Mouse (Mus musculus) lung, embryonic 16.5 days (tissue): ENCODE results near the gene Gm17364. TPM values are rescaled to one million over a fixed set of nuclear protein-coding genes. Genes with fewer than 3 reads are reported as not detected.
A peak's percentile ranks its signal among the peaks of the same experiment; 100 is the strongest.

Source experiments
- ATAC-seq: fragments of 200-750 bp; cut with Nextera tagmentation; 2 replicates; pipeline ENCODE4 v1.8.0; 2017; ENCODE audit warnings: low read depth, mild to moderate bottlenecking, moderate library complexity
- H3K27ac ChIP-seq: fragments of 300-500 bp; sonication (generic); 2 replicates; pipeline ENCODE4 v1.5.1; 2014; ENCODE audit warnings: mild to moderate bottlenecking, control low read depth, low read length
- H3K27me3 ChIP-seq: fragments of 300-500 bp; sonication (generic); 2 replicates; pipeline ENCODE4 v1.6.1; 2014; ENCODE audit warnings: low read depth, low read length, mixed read lengths; ENCODE audit not compliant: control insufficient read depth, insufficient read depth
- H3K36me3 ChIP-seq: fragments of 300-500 bp; sonication (generic); 2 replicates; pipeline ENCODE4 v1.6.1; 2014; ENCODE audit warnings: low read length; ENCODE audit not compliant: control insufficient read depth, insufficient read depth
- H3K4me1 ChIP-seq: fragments of 300-500 bp; sonication (generic); replicated peaks from 2 replicates; pipeline ENCODE4 v1.6.1; 2014; ENCODE audit warnings: low read length, mixed read lengths; ENCODE audit not compliant: control insufficient read depth, insufficient read depth
- H3K4me2 ChIP-seq: fragments of 300-500 bp; sonication (generic); 2 replicates; pipeline ENCODE4 v1.6.1; 2014; ENCODE audit warnings: low read depth, low read length, control low read depth
- H3K4me3 ChIP-seq: fragments of 300-500 bp; sonication (generic); 2 replicates; pipeline ENCODE4 v1.5.1; 2014; ENCODE audit warnings: mild to moderate bottlenecking, low read length, control low read depth
- H3K9ac ChIP-seq: fragments of 300-500 bp; sonication (generic); 2 replicates; pipeline ENCODE4 v1.6.1; 2014; ENCODE audit warnings: low read length, control low read depth
- H3K9me3 ChIP-seq: fragments of 300-500 bp; sonication (generic); 2 replicates; pipeline ENCODE4 v1.6.1; 2016; ENCODE audit warnings: low read length; ENCODE audit not compliant: control insufficient read depth
- WGBS: fragments of 180-500 bp; shearing (Covaris S2); extraction: QIAGEN DNeasy Blood & Tissue Kit; methylation state at CpG from one replicate; pipeline ENCODE4 v1.1.7; 2014; 5-methylcytosine and 5-hydroxymethylcytosine counted together
- polyA plus RNA-seq: library from polyadenylated mRNA; unstranded; fragments of >200 nt; fragmentation: Nextera tagmentation; extraction: Ambion mirVana; gene quantifications from 2 replicates; pipeline ENCODE4 v1.2.1, GENCODE M21; 2015

The Gm17364 gene
- polyA plus RNA-seq, 1 experiment from 2014 or later = not detected

DNA sequence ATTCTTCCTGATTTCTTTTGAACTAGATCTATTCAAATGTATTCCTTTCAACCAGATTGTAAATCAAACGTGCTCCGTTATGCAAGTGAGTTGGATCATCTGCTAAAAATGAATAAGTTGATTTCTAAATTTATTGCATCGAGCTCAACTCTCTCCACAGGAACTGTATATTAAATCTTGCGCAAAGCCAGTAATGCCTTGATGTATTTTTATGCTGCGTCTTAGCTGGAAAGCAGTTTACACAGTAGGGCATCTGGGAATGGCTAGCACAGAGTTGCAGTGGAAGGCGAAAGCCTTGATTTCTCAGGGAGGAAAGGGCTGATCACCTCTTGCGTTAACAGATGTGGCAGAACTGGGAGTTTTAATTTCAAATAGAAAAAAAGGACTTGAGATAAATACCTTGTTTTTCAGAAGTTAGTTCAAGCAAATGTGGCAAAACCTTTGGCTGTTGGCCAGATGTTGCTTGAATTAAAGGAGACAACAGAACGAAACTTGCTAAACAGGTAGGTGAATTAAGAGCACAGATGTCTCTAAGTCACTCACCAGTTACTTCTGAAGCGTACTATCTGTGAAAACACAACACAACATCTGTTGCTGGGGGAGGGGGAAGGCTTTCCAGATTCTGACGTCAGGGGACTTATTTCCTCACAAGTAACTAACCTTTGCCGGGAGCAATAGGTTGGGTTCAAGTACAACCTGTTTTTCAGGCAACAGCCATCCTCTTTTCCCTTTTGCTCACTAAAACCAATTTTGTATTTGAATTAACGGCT, 24.8 kb downstream of the Gm17364 start:
- no peak for ATAC-seq
- Histone ChIP-seq H3K4me3 (peak overlapping the region; percentile 73), H3K36me3 (no peaks in the 10 kb centered on the region), H3K9me3 (no peaks in the 10 kb centered on the region), H3K27ac (0 out of 2 replicates have a peak overlapping the region, but pooled peaks have one; percentile 15), H3K27me3 (no peaks in the 10 kb centered on the region), H3K4me1 (peaks cover 21% of the 10 kb centered on the region), H3K4me2 (peak overlapping the region; percentile 72), H3K9ac (peak overlapping the region; percentile 64)
- WGBS = 37% methylated on average over 12 of the region's 12 CpGs

DNA sequence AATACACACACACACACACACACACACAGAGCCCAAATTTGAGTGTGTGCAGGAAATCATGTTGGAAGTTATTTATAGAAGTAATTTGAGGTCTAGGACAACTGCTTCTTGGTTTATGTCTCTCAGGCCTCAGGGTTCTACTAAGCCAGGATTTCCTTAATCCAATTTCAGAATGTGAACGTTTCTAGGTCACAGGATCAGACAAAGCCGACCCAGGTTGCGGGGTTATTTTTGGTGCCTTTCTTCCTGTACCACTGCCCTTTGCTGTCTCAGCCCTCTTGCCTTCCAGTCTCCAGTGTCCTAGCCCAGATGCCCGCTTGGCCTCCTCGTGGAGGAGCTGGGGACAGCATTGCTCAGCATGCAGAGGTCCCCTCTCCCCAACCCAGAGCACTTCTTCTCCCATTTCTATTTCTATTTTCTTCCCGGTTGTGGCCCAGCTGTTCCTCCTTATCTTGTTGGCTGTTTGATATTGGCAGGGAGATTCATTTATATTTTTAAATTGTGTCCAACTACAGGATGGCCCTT, 29.4 kb downstream of the Gm17364 start:
- no peaks in the 10 kb centered on the region for H3K36me3 ChIP-seq
- no peak overlapping the region for H3K27ac ChIP-seq
- H3K9me3 ChIP-seq = no peaks in the 10 kb centered on the region
- H3K4me2 ChIP-seq = no peak overlapping the region
- WGBS = 43% methylated on average over 6 of the region's 6 CpGs
- H3K4me3 ChIP-seq = no peak overlapping the region
- peaks cover 5% of the 10 kb centered on the region; the same call in 1 of the 2 replicates for H3K4me1 ChIP-seq
- H3K27me3 ChIP-seq = no peaks in the 10 kb centered on the region
- ATAC-seq = no peak
- no peak overlapping the region for H3K9ac ChIP-seq

DNA sequence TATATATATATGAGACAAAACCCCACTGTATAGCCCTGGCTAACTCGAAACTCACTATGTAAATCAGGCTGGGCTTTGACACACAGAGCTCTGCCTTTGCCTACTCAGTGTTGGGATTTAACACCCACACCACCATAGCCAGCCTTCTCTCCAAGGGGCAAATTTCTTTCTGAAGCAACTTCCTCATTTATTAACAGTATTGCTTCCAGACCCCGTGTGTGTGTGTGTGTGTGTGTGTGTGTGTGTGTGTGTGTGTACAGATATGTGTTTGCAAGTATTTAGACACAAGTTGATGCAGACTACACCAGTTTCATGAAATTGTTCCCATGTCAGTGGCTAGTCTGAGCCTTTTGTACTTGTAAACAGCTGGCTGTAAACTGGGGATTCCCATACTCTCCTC, 32.2 kb downstream of the Gm17364 start:
- ATAC-seq = no peak
- Histone ChIP-seq H3K4me3 (no peak overlapping the region), H3K4me1 (no peaks in the 10 kb centered on the region), H3K4me2 (no peak overlapping the region), H3K27ac (no peak overlapping the region), H3K9me3 (no peaks in the 10 kb centered on the region), H3K27me3 (no peaks in the 10 kb centered on the region), H3K9ac (no peak overlapping the region), H3K36me3 (no peaks in the 10 kb centered on the region)
- 72% methylated on average over 2 of the region's 2 CpGs for WGBS

DNA sequence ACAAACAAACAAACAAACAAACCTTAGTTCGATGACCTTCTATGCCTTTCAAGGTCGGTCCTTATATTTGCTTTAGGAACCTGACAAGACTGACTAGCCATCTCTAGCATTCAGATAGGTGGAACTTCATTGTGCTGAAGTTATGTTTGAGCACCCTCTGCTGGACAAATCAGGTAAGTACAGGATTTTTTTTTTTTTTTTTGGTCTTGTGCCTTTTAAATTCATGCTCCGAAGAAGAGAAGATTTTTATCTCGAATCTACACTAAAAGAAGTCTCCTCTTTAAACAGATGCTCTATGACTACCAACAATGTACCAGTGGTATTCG, 35.0 kb downstream of the Gm17364 start:
- WGBS = 1% methylated on average over 5 of the region's 5 CpGs
- ATAC-seq = no peak

DNA sequence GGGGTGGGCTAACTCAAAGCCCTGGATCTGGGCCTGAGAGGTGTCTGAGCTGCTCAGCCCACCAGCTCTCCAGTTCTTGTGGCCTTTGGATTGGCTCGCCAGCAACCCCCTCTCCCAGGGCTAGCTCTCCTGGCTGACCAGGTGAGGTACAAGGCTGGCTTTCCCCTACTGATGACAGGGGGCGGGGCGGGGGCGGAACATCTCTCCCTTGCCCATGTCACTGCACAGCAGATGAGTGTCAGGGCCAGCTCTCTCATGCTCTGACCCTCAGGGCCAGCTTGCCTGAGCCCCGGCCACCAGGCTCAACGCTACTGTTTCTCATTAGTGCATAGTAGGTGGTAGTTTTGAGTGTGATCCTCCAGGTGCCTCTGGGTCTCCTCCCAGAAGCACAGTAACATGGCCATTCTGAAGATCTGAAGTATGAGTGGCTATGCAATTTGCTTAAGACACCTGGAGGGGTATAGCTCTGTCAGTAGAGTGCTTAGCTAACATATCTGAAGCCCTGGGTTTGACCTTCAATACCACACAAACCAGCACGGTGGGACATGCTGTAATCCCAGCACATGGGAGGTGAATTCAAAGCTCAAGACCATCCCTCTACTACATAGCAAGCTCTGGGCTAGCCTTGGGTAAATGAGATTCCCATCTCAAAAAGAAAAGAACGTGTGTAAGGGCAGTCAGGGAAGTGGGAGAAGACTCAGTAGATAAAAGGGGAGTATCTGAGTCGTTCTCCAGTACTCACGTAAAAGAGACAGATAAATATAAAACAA, 35.6 kb downstream of the Gm17364 start:
- H3K9ac ChIP-seq = no peak overlapping the region
- no peaks in the 10 kb centered on the region for H3K9me3 ChIP-seq
- no peaks in the 10 kb centered on the region for H3K36me3 ChIP-seq
- no peaks in the 10 kb centered on the region for H3K27me3 ChIP-seq
- peak; percentile 34; the same call in 1 of the 2 replicates for ATAC-seq
- no peaks in the 10 kb centered on the region for H3K4me1 ChIP-seq
- 64% methylated on average over 10 of the region's 10 CpGs for WGBS
- no peak overlapping the region for H3K4me2 ChIP-seq
- H3K4me3 ChIP-seq = no peak overlapping the region
- no peak overlapping the region for H3K27ac ChIP-seq

More for the DNA sequence above, 35.0 kb downstream of the Gm17364 start:
- Histone ChIP-seq H3K9me3 (no peaks in the 10 kb centered on the region), H3K4me1 (no peaks in the 10 kb centered on the region), H3K4me2 (no peak overlapping the region), H3K9ac (no peak overlapping the region), H3K4me3 (no peak overlapping the region), H3K36me3 (no peaks in the 10 kb centered on the region), H3K27me3 (no peaks in the 10 kb centered on the region), H3K27ac (no peak overlapping the region)

DNA sequence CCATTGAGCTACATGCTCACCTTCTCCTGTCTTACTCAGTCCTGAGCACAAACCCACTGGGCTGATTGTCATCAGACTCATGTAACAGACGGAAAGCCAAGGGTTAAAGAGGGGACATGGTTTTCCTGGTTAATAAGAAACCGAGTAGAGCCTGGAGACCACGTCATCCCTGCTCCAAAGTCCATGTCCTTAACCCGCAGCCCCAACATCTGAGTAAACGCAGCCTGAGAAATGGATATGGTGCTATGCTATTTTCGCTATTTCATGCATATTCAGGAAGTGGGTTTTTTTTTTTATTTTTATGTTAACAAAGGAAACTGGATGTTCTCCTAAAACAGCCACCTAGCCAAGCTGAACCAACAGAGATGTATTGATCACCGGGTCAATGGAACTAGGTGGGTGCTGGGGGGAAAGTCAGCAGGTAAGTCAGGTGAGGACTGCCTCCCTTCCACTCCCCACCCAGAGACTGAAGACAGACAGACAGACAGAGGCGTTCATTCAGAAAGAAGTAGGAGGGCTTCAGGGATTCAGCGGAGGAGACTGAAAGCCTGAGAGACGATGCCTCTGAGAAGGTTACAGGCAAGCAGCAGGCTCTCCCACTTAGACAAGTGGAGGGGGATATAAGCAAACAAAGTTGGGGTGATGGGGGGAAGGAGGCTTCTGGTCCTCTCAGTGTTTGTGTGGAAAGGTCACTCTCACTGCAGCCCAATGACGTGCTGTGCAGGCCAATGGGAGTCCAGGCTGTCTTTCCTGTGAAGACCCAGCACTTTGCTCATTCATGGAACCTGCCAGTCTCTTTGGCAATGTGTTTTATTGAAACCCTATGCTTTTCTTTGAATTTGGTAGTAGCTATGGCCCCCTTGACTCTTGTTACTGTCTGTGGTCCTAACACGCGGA, 37.7 kb downstream of the Gm17364 start:
- no peak overlapping the region for H3K9ac ChIP-seq
- no peak overlapping the region for H3K4me3 ChIP-seq
- H3K4me1 ChIP-seq = no peaks in the 10 kb centered on the region
- H3K4me2 ChIP-seq = no peak overlapping the region
- WGBS = 41% methylated on average over 13 of the region's 13 CpGs
- H3K36me3 ChIP-seq = no peaks in the 10 kb centered on the region
- no peak overlapping the region for H3K27ac ChIP-seq
- no peaks in the 10 kb centered on the region for H3K9me3 ChIP-seq
- ATAC-seq = no peak
- no peaks in the 10 kb centered on the region for H3K27me3 ChIP-seq

DNA sequence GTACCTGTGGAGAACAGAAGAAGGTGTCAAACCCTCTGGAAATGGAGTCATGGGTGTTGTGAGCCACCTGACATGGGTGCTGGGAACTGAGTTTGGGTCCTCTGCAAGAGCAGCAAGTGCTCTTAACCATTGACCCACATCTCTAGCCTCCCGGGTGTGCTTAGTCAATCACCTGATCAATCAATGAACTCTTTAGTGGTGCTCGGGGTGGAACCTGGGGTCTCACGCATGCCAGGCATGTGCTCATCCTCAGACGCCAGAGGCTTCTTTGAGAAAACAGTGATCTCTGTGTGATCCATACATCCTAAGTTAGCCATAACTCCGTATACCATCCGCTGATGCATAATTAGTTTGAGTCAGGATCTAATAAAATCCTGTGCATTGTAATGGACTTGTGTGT, 38.6 kb downstream of the Gm17364 start:
- WGBS = 85% methylated on average over 6 of the region's 6 CpGs
- Histone ChIP-seq H3K36me3 (no peaks in the 10 kb centered on the region), H3K4me3 (no peak overlapping the region), H3K27me3 (no peaks in the 10 kb centered on the region), H3K4me2 (no peak overlapping the region), H3K9ac (no peak overlapping the region), H3K27ac (no peak overlapping the region), H3K4me1 (no peaks in the 10 kb centered on the region), H3K9me3 (no peaks in the 10 kb centered on the region)
- no peak for ATAC-seq

DNA sequence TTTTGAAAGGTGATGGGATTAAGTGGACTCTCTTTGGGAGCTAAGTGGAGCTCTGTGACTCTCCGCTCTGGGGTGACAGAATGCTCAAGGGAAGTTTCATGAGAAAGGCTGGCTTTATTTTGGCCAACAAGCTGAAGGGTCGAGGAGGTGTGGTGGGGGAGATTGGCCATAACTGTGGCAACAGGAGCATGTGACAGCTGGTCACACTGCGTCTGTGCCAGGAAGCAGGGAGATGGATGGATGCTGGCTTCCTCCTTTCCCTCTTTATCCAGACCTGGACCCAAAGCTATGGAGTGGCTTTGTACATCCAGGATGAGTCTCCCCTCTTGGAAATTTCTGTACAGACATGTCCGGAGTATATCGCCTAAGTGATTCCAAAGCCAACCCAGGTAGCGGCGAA, 40.5 kb downstream of the Gm17364 start:
- no peaks in the 10 kb centered on the region for H3K9me3 ChIP-seq
- H3K27ac ChIP-seq = no peak overlapping the region
- no peak overlapping the region for H3K9ac ChIP-seq
- no peak for ATAC-seq
- no peaks in the 10 kb centered on the region for H3K27me3 ChIP-seq
- 79% methylated on average over 7 of the region's 7 CpGs for WGBS
- H3K4me2 ChIP-seq = no peak overlapping the region
- no peaks in the 10 kb centered on the region for H3K36me3 ChIP-seq
- H3K4me1 ChIP-seq = no peaks in the 10 kb centered on the region
- H3K4me3 ChIP-seq = no peak overlapping the region

DNA sequence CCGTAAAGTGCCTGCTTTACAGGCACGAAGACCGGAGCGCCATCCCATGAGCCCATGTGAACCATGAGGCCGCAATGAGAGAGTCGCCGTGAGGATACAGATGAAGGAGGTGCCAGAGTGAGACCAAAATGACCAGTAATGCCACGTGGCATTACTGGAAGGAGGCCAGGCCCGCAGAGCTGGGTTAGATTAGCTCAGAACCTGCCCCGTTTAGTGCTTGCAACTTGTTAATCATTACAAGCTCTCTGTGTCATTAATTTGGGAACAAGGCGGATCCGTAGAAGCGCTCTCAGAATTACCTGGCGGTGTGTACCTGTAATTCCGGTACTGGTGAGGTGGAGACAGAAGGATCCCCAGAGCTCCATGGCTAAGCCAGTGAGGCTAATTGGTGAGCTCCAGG, 41.6 kb downstream of the Gm17364 start:
- Histone ChIP-seq H3K9ac (no peak overlapping the region), H3K4me2 (no peak overlapping the region), H3K36me3 (no peaks in the 10 kb centered on the region), H3K27ac (no peak overlapping the region), H3K4me3 (no peak overlapping the region), H3K9me3 (no peaks in the 10 kb centered on the region), H3K27me3 (no peaks in the 10 kb centered on the region), H3K4me1 (no peaks in the 10 kb centered on the region)
- WGBS = 89% methylated on average over 15 of the region's 15 CpGs
- no peak for ATAC-seq
